Mouse (Mus musculus) WW6 (cell line): Measurements from ENCODE around the gene Cmtm7.
"Not testable (repeated sequence)": the region's sequence is repeated elsewhere in the genome, so short reads cannot be mapped to it uniquely, and the experiment has no call there.

Experiments used
- DNase-seq: peaks from one replicate; pipeline ENCODE4 v3.0.0-alpha.2; 2013; ENCODE audit warnings: low read depth, low spot score

Cmtm7 gene

DNA sequence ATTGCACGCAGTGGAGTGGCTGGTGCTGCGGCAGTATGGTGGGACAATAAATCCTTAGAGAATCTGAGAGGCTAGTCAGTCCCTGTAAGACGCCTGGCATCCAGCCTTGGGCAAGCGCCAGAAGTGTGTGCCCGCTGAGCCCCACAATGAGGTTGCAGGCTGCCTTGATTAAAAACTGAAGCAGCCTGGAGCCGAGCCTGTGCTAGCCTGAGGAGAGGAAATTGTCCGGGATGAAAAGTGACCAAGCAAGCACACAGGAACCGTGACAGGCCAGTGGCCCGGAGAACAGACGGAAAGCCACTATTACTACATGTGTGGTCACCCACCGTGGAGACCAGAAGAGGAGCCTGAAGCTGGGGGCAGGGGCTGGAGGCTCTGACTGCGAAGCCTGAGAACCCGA lies 14.6 kb downstream of the Cmtm7 start:
- no peak for DNase-seq

DNA sequence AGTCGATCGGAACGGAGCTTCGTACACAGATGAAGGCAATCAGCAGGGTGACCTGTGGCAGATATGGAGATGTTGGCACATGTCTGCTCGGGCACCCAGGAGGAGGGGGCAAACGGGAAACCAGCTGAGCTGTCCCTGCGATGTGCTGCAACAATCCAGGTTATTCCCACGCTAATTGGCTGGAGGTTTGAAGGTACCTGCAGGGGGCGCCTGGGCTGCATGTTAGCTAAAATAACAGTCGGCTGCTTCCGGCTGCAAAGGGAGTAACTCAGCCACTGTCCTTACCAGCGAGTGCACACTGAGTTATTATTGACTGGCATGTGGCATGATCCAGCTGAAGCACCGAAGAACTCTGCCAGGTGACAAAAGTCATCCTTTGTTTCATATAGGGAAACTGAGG lies 18.3 kb downstream of the Cmtm7 start:
- peak; percentile 33 for DNase-seq

DNA sequence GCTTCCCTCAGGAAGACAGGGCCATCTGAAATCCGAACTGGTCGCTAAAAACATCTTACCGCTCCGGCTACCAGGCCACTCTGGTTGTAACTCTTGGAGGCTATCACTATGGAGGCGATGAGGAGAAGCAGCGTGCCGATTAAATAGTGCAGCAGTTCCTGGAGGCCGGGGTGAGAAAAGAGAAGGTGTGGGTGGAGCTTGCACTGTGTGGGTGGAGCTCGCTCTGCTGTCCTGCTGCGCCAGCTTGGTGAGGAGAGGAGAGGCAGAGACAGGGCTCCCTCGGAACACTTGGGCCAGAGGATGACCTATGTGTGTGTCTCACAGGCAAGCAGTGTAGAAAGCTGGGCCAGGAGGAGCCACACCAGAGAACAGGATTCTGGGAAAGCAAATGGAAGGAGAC lies 19.8 kb downstream of the Cmtm7 start:
- DNase-seq, result no peak

DNA sequence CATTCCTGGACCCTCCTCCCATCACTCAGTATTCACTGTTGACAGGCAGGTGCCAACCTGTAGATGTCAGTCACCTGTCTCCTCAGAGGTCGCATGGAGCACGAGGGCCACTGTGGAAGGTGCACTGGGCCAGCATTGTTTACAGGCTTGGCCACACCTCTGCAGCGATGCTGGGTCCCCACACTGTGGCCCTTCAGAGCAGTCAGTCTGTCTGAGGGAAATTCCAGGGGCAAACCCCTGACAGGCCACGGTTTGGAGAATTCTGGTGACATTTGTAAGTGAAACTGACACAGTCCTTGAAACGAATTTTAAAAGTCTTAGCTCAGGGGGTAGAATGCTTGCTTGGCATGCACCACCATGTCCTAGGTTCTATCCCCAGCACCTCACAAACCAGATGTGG lies 21.3 kb downstream of the Cmtm7 start:
- DNase-seq, result no peak

DNA sequence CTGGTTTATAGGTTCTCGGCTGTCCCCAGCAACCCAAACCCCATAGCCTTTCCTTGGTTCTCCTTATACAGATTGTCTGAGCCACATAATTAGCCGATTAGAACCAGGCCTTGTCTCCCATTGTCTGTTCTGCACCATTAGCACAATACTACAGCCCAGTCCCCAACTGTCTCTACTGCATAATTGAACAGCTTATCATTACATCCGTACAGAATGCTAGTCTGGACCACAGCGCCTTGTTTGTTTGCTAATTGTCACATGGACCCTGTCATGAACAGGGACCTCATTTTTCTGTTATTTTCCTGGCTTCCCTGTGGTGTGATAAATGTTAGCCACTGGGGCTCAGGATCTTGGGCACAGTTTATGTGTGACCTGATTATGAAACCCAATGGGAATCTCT lies 21.8 kb downstream of the Cmtm7 start:
- DNase-seq, result no peak

DNA sequence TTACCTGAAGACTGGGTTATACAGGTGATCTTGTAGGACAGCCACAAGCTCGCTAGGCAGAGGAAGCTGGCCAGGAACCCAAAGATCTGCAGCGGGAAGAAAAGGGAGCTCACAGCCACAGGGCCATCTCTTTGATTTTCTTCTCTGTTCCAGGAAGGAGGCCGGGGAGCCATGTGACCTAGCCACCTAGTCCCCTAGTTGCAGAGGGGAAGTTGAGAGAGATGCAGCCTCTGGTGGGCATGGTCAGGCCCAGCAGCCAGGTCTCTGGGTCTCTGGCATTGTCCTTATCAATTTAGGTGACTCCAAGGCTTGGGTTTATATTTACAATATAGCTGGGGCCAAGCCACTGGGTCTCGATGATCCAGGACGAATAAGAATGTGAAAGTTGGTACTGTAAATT lies 22.9 kb downstream of the Cmtm7 start:
- DNase-seq, result no peak

DNA sequence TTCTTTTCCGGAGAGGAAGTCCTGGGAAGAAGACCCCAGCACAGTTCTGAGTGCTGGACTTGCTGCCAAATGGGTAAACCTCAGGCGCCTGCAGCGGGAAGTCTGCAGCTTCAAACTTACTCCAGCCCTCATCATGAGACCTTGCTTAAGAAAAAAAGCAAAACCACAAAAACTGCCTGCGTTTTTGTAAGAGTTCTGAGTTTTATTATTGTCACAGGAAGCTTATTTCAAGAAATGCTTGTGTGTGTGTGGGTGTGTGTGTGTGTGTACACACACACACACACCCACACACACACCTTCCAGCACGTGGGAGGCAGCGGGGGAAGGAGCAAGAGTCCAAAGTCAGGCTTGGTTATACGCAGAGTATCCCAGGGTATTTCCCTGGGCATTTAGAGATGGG lies 23.4 kb downstream of the Cmtm7 start:
- no peak for DNase-seq

DNA sequence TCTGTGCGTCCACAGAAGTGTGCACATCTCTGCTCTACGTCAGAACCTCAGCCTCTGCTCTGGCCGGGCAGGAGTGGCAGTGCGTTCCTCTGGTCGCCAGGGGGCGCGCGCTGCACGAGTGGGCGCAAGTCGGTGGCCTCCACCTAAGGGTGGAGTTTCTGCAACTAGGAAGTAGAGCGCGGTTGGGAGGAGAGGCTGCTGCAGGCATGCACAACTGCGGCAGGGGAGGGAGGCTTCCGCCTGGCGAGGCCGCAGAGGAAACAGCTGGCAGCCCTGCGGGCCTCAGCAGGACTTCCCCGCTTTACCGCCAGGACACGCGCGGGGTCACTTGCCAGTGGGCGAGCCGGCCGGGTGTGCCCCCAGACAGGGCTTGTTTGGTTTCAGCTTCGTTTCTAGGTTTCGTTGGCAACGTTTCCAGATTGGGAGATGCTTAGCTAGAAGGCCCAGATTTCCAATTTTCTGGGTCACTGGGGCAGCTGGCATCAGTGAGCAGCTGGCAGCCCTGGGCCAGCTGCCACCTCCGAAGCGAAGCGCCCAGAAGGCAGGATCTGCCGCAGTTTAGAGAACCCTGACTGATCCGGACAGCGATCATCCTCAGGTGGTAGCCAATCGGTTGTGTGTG lies 28.7 kb downstream of the Cmtm7 start:
- peak; percentile 68 for DNase-seq

DNA sequence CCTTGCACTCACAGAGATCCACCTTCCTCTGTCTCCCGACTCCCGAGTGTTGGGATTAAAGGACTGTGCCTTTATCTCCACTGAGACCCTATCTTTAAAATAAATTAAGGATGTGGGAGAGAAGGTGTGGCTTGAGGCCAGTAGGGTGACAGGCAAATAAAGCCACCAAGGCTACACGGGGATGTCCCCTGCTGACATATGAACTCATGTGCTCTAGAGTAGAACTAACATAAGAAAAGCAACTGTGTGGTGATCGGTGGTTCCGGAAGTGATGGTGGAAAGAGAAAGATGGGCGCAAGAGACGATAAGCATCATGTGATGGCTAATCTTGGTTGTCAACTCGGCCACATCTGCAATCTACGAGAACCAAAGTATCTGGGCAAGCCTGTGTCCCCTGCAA lies 29.3 kb downstream of the Cmtm7 start:
- no peak for DNase-seq

DNA sequence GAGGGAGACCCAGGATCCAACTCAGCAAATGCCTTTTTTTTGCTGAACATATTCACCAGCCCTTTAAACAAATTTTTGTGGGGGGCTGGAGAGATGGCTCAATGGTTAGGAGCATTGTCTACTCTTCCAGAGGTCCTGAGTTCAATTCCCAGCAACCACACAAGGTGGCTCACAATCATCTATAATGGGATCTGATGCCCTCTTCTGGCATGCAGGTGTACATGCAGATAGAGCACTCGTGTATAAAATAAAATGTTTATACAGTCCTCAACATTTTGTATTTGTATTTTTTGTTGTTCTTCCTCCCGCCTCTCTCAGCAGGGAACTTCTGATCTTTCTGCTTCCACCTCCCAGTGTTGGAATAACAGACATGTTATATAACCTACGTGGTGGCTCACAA lies 30.1 kb downstream of the Cmtm7 start:
- DNase-seq, result no peak

DNA sequence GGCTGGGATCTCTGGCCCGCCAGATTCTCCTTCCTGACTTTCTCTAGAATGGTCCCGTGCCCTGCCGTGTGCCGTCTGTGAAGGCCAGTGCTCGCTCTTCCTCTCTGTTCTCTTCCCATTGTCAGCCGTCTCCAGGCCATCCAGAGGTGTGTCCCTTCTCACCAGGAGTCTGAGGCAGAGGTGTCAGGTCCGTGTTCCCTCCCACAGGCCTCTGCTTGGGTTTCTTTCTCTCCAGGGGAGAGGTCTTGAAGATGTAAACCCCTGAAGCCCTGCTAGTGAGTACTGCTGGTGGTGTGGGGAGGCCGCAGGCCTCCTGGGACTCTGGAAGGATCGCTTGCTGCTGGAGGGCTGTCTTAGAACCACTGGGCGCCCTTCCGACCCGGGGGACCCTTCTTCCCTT lies 34.2 kb downstream of the Cmtm7 start:
- DNase-seq, result no peak

DNA sequence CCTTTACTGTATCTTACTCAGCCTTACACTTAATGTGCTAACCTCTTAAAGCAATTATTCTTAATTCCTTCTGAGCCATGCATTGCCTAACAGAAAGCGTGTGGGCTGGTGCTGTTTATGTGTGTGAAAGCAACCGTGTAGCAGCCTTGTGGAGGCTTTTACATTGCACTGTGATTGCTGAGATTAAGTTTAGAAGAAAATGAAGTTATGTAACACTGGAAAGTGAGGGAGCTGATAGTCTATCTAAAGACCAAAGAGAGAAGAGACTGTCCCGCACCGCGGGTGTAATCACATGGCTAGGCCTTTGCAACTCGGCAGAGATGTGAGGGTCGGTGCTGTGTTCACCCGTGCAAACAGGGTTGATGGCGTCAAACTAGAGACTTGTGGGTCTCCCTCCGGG lies 34.6 kb downstream of the Cmtm7 start:
- no peak for DNase-seq

DNA sequence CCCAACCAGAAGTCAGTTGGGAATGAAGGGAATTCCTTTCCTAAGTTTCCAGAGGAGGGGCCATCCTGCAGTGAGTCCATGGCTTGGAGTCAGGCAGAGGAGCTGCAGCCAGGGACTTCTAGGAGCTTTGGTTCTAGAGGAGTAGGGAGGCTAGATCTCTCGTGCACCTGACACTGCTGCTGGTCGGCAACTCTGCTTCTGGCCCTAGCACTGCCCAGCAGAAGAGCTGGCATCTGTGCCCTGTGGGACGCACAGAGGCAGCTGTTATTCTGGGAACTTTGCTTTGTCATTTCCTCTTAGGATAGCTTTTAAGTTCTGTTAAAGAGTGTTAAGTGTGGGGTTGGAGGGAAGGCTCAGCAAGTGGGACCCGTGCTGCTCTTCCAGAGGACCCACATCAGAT lies 36.0 kb downstream of the Cmtm7 start:
- no peak for DNase-seq

DNA sequence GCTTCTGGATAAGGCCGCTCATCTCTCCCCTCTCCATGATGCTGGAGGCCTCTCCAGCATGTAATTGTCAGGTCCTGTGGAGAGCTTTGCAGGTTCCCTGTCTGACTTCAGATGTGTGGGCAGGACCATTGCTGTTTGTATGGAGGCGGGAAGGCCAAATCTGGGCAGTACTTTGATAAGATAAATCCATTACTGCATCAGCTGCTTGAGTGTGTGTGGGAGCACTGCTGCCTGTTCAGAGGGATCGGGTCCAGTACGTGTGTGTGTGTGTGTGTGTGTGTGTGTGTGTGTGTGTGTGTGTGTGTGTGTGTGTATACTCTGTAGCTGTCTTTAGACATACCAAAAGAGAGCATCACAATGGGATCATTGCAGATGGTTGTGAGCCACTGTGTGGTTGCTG lies 36.5 kb downstream of the Cmtm7 start:
- no peak for DNase-seq

DNA sequence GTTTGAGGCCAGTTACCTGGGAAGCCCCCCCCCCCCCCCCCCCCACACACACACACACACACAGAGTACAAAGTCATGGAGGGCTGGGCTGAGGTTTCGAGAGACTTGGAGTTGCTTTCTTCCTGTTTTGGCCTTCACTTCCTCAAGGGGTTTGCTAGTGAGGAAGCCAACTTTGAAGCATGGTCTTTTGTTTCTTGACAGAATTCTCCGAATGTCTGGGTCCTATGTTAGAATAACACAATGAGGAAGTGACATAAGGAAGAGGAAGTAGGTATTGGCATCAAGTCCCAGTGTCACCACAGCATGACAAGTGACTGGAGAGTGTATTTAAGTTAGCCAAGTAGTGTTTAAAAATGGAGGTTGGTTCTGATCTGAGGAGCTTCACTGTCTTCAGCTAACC lies 38.9 kb downstream of the Cmtm7 start:
- no peak for DNase-seq

DNA sequence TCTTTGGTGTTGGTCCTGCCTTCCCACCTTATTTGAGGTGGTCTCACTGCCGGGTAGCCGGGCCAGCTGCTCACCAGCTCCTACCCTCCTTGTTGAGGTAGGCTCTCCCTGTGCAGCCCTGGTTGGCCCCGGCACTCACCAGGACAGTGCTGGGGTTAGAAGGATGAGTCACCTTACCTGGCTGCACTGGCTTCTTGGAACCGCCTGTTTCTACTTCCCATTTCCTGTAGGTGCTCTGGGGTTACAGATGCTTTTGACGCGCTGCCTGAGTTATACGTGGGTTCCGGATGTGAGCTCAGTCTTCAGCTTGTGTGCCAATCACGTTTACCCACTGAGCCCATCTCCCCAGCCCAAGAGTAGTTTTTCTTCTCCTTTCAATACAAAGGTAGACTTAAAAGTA lies 41.3 kb downstream of the Cmtm7 start:
- no peak for DNase-seq

DNA sequence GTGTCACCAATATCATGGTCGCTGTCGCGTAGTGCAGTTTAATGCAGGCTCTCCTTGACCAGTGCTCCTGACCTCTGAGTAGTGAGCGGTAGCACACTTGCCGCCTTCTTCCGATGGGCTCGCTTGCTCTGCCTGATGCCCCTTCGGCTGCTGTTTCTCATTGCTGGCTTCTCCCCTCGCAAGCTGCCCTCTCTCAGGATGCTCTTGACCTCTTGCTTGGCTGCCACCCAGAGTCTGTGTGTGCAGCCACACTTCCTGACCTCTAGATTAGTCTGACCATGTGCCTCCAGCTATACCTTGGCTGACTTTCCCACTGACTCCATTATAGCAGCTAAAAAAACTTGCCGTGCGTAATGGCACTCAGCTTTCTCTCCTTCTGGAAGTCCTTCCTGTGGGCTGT lies 45.2 kb downstream of the Cmtm7 start:
- no peak for DNase-seq

DNA sequence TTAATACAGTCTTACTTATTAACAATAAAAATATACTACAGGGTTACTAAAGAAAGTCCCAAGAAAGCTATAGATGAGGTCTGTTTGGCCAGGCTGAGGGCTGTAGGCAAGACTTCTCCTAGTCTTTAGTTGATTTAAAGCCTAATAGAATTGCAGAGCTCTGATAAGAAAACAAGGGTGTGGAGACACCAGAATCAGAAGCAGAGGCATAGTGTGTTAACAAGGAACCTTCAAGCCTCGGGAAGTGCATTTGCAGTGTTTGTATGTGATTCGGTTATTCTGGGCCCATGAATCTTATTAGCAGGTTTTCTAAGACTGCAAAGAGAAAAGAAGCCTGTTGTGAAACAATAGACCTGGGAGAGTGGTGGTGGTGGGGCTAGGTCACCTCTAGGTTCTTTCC lies 48.4 kb downstream of the Cmtm7 start:
- no peak for DNase-seq

DNA sequence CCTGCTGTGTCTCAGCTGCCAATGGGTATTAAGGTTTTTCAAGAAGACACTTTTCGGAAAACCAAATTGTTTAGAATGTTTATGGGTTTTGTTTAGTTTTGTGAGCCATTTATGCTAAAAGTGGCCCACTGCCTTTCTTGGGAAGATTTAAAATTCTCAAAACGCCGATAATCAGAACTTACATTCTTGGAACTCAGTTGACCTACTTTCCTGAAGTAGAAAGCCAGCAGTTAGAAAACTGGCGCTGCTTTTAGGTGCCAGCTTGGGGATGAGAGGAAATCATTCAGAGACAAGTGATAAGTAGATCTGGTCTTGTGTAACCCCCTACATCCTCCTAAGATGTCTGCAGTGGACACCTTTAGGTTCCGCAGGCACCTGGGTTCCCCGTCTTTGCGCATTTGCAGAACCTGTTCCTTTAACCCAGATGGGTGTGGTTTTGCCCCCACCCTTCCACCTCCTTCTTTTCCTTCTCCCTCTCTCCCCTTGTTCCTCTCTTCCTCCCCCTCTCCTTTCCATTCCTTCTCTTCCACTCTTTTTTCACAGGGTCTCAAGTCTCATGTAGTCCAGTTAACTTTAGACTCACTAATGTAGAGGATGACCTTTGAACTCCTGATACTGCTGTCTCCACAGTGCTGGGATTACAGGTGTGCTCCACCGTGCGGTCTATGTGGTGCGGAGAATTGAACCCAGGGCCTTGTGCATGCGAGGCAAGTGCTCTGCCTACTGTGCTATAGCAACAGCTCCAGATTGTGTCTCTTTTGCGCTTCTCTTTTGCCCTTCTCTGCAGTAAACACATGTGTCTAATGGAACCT lies 49.6 kb downstream of the Cmtm7 start:
- no peak for DNase-seq

DNA sequence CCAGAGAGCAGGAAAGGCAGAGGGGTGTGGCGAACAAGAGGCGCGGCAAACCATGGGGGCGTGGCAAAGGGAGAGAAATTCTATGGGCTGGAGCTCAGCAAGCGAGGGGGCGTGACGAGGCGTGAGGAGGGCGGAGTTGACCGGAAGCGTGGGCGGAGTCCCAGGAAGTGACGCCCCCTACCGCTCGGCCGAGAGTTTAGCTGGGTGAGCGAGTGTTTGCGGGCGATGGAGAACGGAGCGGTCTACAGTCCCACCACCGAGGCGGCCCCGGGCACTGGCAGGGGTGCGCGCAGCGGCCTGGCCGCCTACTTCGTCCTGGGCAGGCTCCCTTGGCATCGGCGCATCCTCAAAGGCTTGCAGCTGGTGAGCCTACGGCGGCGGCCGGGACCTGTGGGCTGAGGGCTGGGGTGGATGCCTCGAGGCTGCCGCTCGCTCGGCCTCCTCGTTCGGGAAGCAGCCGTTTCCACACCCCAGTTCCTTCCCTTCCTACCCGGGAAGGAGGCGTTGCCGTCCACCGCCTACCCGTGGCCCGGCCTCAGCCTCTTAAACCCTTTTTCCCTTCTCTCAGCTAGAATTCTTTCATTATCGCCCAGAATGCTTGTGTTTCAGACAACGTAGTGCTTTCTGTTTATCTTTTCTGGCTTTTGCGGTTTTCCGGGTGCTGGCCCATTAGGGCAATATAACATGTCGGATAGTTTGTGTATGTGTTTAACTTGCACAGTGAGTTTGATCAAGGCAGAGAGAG lies 50.5 kb downstream of the Cmtm7 start, which contains the start of gene Cmtm6:
Gene Cmtm6 (plus strand): TSS at position 106 of the 745 bp plus-strand sequence.
- DNase-seq, result peak; percentile 91

DNA sequence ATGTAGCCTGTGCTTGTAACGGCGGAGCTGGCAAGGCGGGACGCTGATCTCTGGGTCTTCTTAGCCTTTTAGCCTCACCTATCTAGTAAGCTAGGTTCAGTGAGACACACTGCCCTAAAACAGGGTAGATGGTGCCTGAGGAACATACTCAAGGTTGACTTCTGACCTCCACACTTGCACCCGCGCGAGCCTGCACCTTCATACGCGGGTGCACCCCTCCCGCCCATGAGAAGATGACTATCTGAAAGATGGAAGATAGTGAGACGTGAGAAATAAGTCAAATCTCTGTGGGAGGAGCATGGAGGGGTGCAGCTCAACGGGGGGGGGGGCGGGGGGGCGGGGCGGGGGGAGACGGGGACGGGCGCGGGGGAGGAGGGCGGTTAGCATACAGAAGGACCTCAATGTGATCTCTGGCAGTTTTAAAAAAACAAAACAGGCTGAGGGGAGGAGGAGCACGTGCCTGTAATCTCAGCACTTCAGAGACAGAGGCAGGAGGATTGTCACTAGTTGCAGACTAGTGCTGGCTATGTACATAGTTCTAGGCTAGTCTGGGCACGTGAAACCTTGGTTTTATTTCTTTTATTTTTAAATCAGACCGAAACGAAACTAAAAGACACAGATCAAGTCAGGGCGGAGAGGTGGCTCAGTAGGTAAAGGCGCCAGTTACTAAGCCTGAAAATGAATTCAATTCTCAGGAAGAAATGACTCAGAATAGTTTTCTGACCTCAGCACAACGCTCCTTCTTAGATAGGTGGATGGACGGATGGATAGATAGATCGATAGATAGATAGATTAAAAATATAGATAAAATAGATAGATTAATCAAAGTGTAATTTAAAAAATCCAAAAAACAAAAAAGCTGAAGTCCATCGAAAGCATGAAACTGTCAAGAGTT lies 51.5 kb downstream of the Cmtm7 start:
- no peak for DNase-seq

DNA sequence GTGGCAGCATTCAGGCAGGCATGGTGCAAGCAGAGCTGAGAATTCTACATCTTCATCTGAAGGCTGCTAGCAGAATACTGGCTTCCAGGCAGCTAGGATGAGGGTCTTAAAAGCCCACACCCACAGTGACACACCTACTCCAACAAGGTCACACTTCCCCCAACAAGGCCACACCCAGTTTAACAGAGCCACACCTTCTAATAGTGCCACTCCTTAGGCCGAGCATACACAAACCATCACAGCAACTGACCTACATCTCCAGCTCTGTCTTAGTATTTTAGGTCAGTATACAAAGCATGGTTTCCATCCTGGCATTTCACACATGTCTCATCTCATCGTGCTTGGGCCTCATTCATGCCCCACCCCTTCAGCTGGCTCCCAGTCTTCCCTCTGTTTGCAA lies 53.2 kb downstream of the Cmtm7 start:
- DNase-seq, result not testable (repeated sequence)
